Mouse (Mus musculus) adrenal gland, postnatal 36 days (tissue): ENCODE results near the gene Fyb2. TPM values are rescaled to one million over a fixed set of nuclear protein-coding genes. Genes with fewer than 3 reads are reported as not detected.

Experiments
- DNase-seq, 2 experiments: peaks; one replicate each; pipeline ENCODE4 v3.0.0; 2021; ENCODE audit warnings: mixed read lengths in 1 of 2
- total RNA-seq, 2 experiments: library from RNA; stranded (reverse); gene quantifications; 2 replicates each; pipeline ENCODE4 v1.2.3; 2021

The Fyb2 gene
- total RNA-seq, 2 experiments from 2014 or later: 0.66 to 0.70 TPM

DNA sequence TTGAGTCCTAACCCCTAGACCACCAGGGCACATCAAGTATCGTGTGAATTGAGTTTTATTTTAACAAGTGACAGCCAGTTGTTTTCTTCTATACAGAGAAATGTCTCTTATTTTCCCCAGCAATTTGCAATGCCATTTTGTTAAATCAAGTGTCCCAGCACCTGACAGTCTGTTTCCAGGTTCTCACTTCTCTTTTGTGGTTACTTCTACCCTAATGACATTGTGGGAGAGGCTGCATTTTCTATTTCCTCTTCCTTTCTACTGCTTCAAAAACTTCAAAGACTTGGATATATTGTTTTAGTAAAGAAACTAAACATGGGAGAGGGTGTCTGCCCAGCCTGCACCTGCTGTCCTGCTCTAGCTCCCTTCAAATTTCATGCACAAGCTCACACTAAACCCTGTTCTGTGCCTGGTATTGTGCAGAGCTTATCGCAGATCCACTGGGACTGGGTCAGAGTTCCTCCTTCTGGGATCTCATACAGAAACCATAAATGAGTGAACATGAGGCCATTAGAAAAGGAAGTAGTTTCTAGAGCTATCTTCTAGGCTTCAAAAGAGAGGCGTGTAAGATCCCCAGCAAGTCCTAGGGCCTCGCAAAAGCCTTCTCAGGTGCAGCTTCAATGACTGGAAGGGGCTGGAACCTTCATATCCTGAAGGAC is 94.2 kb downstream of the Fyb2 start:
- no peak for DNase-seq

DNA sequence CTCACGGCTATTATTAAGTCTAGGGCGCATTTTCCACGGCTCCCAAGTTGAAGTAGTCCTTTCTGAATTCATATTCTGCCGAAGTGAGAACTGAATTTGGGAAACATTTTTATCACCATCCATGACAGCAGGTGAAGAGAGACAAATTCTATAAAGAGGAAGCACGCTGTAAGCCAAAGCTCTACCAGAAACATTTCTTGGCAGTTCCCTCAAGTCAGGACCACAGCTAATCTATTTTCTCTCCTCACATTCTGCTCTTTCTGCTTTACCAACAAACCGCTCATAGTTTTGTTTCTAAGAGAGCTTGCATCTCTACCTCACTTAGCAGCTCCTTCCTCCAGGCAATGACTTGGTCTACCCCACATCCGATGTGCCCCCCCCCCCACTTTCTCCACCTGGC is 100.5 kb downstream of the Fyb2 start:
- DNase-seq: no peak

DNA sequence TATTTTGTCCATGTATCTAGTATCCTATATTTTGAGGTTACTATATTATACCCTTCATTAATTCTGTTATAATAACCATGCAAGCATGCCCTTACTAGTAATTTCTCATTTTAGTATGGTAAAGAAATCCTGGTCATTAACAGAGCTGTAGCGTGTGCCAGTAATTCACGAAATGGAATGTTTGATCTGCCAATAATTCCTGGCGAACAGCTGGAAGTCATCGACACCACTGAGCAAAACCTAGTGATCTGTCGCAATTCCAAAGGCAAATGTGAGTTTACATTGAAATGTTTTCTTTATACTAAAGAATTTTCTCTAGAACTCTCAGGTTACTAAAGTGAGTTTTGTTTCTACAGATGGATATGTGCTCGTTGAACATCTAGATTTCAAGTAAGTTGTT is 102.2 kb downstream of the Fyb2 start:
- no peak for DNase-seq

DNA sequence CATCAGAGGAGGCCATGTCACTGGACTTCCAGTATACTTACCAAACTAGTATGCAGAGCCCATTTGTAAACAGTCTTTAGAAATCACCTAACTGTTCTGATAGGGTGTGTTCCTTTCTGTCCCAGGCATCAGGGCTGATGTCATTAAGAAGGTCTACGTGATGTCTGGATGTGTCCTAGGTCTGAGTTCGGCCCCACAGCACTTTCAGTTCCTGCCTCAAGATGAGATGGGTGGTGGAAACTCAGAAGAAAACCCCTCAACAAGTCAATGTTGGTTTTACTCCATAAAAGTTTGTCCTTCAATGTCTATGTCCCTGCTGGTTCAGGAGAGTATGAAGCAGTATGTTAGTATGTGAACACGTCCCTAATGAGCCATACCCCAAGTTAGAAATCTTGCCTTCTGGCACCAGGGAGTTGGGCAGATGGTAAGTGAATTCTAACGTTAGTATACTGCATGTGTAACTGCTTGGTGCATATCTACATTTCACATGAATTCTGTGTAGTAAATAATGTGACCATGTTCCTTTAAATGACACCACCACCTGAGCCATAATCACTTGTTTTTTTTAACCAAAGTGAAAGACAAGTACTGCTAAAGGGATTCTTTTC is 102.9 kb downstream of the Fyb2 start:
- DNase-seq: no peak

DNA sequence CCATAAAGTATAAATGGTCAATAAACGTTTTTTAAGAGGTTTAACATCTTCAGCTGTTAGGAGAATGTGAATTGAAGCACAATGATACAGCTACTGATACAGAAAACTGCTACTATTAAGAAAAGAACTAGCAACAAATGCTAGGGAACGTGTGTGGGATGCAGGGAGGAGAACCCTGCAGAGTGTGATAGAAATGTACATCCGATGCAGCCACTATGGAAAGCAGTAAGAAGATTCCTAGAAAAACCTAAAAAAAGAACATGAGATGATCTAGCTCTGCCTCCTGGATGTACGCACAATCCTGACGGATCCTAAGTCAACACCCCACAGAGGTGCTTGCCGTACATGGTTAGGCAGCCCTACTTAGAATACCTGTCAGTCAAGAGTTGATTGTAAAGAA is 114.0 kb downstream of the Fyb2 start:
- DNase-seq: no peak

DNA sequence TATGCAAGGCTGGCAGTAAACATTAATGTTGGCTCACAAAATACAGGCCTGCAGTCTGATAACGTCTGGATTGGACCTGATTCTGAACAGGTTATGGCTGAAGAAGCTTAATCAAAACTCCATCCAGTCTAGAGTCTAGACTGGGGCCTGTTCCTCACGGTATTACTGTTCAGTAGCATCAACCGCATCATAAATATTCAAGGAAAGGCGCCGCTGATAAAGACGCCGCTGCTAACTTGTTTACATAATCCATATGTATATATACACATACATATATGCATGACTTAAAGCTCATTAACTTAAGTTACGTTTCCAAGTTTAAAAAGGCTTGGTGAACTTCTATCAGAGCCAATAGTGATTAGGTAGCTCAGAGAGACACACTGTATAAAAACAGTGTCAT is 117.8 kb downstream of the Fyb2 start:
- DNase-seq: no peak

DNA sequence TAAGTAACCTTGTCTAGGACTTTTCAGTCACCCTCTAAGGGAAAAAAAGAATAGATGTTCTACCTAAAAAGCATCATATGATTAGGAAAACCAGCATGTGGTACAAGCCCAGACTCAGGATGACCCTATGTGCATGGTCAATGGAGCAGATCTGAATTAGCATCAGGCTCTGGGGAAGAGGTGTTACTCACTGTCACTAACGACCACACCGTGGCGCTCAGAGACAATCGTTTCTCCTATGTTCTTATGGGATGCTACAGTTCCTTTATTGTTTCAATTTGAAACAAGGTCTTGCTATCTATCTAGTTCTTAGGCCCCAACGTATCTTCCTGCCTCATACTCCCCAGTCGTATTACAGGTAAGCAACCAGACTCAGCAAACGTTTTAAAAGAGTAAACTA is 119.9 kb downstream of the Fyb2 start:
- DNase-seq: no peak

DNA sequence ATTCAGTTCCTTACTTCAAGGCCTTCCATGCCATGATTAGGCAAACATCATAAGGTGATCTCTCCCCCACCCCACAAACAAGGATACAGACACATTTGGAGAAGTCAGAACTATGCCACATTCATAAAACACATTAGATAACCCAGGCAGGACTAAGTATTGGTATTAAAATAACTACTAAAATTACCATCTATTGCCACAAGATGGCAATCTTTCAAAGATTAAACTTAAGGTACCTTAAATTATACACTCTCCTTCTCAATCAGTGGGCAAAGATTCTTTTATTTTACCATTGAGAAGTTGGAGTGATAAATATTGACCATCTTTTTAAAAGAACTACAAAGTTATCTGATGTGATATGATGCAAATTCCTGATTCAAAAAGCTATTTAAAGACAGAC is 121.0 kb downstream of the Fyb2 start:
- no peak for DNase-seq

DNA sequence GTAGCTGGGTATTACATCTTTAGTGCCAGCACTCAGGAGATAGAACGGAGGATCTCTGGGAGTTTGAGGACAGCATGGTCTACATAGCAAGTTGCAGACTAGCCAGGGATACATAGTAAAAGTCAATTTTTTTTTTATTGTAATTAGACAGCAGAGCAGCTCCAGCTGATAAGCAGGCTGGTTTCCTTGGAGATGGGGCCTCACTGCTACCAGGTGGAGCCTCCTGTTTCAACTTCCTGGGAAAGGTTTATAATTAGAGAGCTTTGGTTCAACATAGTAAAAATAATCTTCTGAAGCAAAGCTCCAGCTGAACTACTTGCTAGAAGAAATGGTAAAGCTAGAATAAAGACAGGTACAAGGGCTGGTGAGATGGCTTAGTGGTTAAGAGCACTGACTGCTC is 136.8 kb downstream of the Fyb2 start:
- no peak for DNase-seq

DNA sequence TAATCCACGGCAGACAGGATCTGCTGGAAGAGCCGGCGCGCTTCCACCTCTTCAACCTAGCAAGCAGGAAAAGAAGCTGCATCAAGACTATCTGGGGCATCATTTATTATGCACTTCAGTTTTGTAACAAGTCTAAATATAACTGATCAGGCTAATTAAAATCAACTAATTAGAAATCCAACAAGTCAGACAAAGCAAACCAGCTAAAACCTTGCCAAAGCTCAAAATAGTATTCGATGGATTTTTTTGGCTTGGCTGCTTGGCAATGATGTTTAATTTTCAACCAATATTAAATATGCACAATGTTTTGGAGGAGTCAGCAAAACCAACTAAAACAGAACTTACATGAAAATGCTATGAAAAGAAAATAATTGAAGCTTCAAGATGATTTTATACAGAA is 138.0 kb downstream of the Fyb2 start:
- no peak for DNase-seq

Other genes starting within 250 kb of the Fyb2 start
- gene C8b, start 147.1 kb upstream of the Fyb2 start, total RNA-seq: under 1 TPM in 1 of 2 experiments, not detected in 1; 0.43 TPM
- gene Gm17662, start 56.1 kb upstream of the Fyb2 start, total RNA-seq: not detected
- gene C8a, start 37.1 kb upstream of the Fyb2 start, total RNA-seq: under 1 TPM; 0.33 to 0.50 TPM
- gene Prkaa2, start 196.4 kb downstream of the Fyb2 start, total RNA-seq: 10 to 100 TPM in 1 of 2 experiments, 1 to 10 TPM in 1; 6.8 to 13.7 TPM
- 100 to 1,000 TPM; 246 to 407 TPM for gene Plpp3, start 243.9 kb downstream of the Fyb2 start, total RNA-seq